Mouse (Mus musculus) kidney, adult 2 months (tissue): ENCODE data around the gene Mef2c. TPM values are rescaled to one million over a fixed set of nuclear protein-coding genes. Genes with fewer than 3 reads are reported as not detected.
A peak's percentile ranks its signal among the peaks of the same experiment; 100 is the strongest.

Experiments used
- DNase-seq: peaks from one replicate; pipeline ENCODE4 v3.0.0; 2021
- H3K27ac ChIP-seq: fragments of 200-500 bp; 2 replicates; pipeline ENCODE4 v1.5.1; 2012; ENCODE audit warnings: low read depth, low read length, control low read depth, inconsistent platforms; ENCODE audit not compliant: insufficient read depth
- H3K27me3 ChIP-seq: fragments of 200-500 bp; replicated peaks from 2 replicates; pipeline ENCODE4 v1.6.1; 2012; ENCODE audit warnings: mild to moderate bottlenecking, moderate library complexity, low read length, inconsistent platforms; ENCODE audit not compliant: control insufficient read depth, insufficient read depth
- H3K36me3 ChIP-seq: fragments of 200-500 bp; 2 replicates; pipeline ENCODE4 v1.6.1; 2012; ENCODE audit warnings: mild to moderate bottlenecking, moderate library complexity, low read length, inconsistent platforms; ENCODE audit not compliant: control insufficient read depth, insufficient read depth
- H3K4me1 ChIP-seq: fragments of 200-500 bp; 2 replicates; pipeline ENCODE4 v1.6.1; 2011; ENCODE audit warnings: low read length; ENCODE audit not compliant: control insufficient read depth, insufficient read depth
- H3K4me3 ChIP-seq: fragments of 200-500 bp; 2 replicates; pipeline ENCODE4 v1.5.1; 2011; ENCODE audit warnings: mild to moderate bottlenecking, low read depth, low read length, control low read depth; ENCODE audit not compliant: insufficient read depth
- CTCF ChIP-seq: fragments of 200-500 bp; conservative IDR thresholded peaks from 2 replicates; pipeline ENCODE4 v1.5.1; 2011; ENCODE audit warnings: low read depth, mild to moderate bottlenecking, control low read depth, low read length, moderate library complexity, mixed read lengths; ENCODE audit not compliant: insufficient read depth, insufficient read length
- POLR2A ChIP-seq: fragments of 200-500 bp; IDR thresholded peaks from one replicate; pipeline ENCODE4 v1.6.1; 2011; ENCODE audit warnings: low read depth, low read length, control low read depth
- WGBS: fragments of 180-500 bp; shearing (Covaris S2); methylation state at CpG from one replicate; pipeline ENCODE4 v1.1.7; 2018; 5-methylcytosine and 5-hydroxymethylcytosine counted together
- polyA plus RNA-seq: library from polyadenylated mRNA; depleted of rRNA; stranded (reverse); fragments of >200 nt; gene quantifications from 2 replicates; pipeline ENCODE4 v1.2.3, GENCODE M21; 2012

Gene Mef2c
- polyA plus RNA-seq, 1 experiment, result 12.8 TPM

- under 1% methylated on average over 43 of the region's 43 CpGs for WGBS
- H3K27me3 ChIP-seq, result no peaks in the 10 kb centered on the region
- H3K36me3 ChIP-seq, result no peaks in the 10 kb centered on the region
- TF ChIP-seq POLR2A (peak; percentile 46), CTCF (no peak)
- DNase-seq, result peak; percentile 68
- H3K4me1 ChIP-seq, result no peaks in the 10 kb centered on the region; the same call in 1 of the 2 replicates
- H3K27ac ChIP-seq, result peak overlapping the region; percentile 79
- peak overlapping the region; percentile 55 for H3K4me3 ChIP-seq
Measured at GRCm38 (mm10) chr13:83524159-83524901, 20.5 kb downstream of the Mef2c start.

GRCm38 (mm10) chr13:83524902-83525715 is 21.3 kb downstream of the Mef2c start:
- Histone ChIP-seq H3K4me3 (peak overlapping the region; percentile 64), H3K36me3 (no peaks in the 10 kb centered on the region), H3K27me3 (no peaks in the 10 kb centered on the region), H3K27ac (peak overlapping the region; percentile 86; the same call in 1 of the 2 replicates), H3K4me1 (no peaks in the 10 kb centered on the region; the same call in 1 of the 2 replicates)
- DNase-seq, result no peak
- no peak for TF ChIP-seq CTCF
- TF ChIP-seq POLR2A, result no peak
- WGBS, result 13% methylated on average over 7 of the region's 7 CpGs

GRCm38 (mm10) chr13:83525716-83526005 is 21.8 kb downstream of the Mef2c start:
- Histone ChIP-seq H3K27me3 (no peaks in the 10 kb centered on the region), H3K4me1 (no peaks in the 10 kb centered on the region; the same call in 1 of the 2 replicates), H3K27ac (peak overlapping the region; percentile 86; the same call in 1 of the 2 replicates), H3K4me3 (peak overlapping the region; percentile 64), H3K36me3 (no peaks in the 10 kb centered on the region)
- TF ChIP-seq CTCF (no peak), POLR2A (no peak)
- 47% methylated on average over 2 of the region's 2 CpGs for WGBS
- no peak for DNase-seq

- 37% methylated on average over 6 of the region's 6 CpGs for WGBS
- Histone ChIP-seq H3K4me1 (no peaks in the 10 kb centered on the region; the same call in 1 of the 2 replicates), H3K27me3 (no peaks in the 10 kb centered on the region), H3K27ac (peak overlapping the region; percentile 50; the same call in 1 of the 2 replicates), H3K4me3 (peak overlapping the region; percentile 51), H3K36me3 (no peaks in the 10 kb centered on the region)
- no peak for DNase-seq
- TF ChIP-seq POLR2A (no peak), CTCF (no peak)
Measured at GRCm38 (mm10) chr13:83526066-83526465, 22.2 kb downstream of the Mef2c start.

- H3K27ac ChIP-seq, result peak overlapping the region; percentile 64; the same call in 1 of the 2 replicates
- H3K4me1 ChIP-seq, result no peaks in the 10 kb centered on the region; the same call in 1 of the 2 replicates
- no peaks in the 10 kb centered on the region for H3K36me3 ChIP-seq
- DNase-seq, result no peak
- no peak overlapping the region for H3K4me3 ChIP-seq
- no peaks in the 10 kb centered on the region for H3K27me3 ChIP-seq
- WGBS, result 68% methylated on average over 9 of the region's 9 CpGs
- no peak for TF ChIP-seq POLR2A
- no peak for TF ChIP-seq CTCF
Measured at GRCm38 (mm10) chr13:83527921-83528320, 24.1 kb downstream of the Mef2c start.

GRCm38 (mm10) chr13:83529729-83530314 is 26.0 kb downstream of the Mef2c start:
- no peaks in the 10 kb centered on the region for H3K27me3 ChIP-seq
- H3K27ac ChIP-seq, result peak overlapping the region; percentile 56
- 46% methylated on average over 8 of the region's 8 CpGs for WGBS
- no peaks in the 10 kb centered on the region for H3K36me3 ChIP-seq
- TF ChIP-seq CTCF (no peak), POLR2A (no peak)
- no peak overlapping the region for H3K4me3 ChIP-seq
- peak; percentile 41 for DNase-seq
- no peaks in the 10 kb centered on the region for H3K4me1 ChIP-seq
